Mouse (Mus musculus): ENCODE measurements around the gene Shisa9.

Shisa9 gene

DNA sequence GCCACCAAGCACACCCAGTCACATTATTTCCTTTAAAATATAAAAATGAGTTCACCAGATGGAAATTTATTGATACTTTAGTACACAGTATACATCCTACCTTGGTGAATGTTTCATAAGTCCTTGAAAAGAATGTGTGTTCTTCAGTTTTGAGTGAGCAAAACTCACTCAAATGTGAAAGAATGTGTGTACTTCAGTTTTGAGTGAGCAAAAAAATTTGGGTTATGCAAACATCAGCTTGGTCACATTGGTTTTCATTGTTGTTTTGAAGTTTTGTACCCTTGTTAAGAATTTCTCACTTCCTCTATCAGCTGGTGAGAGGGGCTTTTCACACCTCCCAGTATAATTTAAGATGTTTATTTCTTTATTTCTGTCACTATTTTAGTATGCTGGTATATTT is 331.7 kb downstream of the Shisa9 start:
- no peak for DNase-seq (ENCODE audit: low spot score)

Data from spleen, adult 12 weeks (tissue).